Mouse (Mus musculus): ENCODE results near the gene Gm6460. TPM values are rescaled to one million over a fixed set of nuclear protein-coding genes. Genes with fewer than 3 reads are reported as not detected.
"Not testable (repeated sequence)": the region's sequence is repeated elsewhere in the genome, so short reads cannot be mapped to it uniquely, and the experiment has no call there.

Gene Gm6460
- polyA plus RNA-seq (2014; fragmentation: Nextera tagmentation; extraction: Ambion mirVana): not detected in 2 replicates

GRCm38 (mm10) chr5:11594613-11595012 lies at the start of gene Gm6460:
TSS of gene Gm6460 (plus strand) at chr5:11594913.
- H3K36me3 ChIP-seq (ENCODE audit: control insufficient read depth, insufficient read depth, low read length); H3K4me3 ChIP-seq (ENCODE audit: low read depth, low read length); ATAC-seq (ENCODE audit: low read depth); H3K27ac ChIP-seq (ENCODE audit: low read depth, low read length); H3K4me2 ChIP-seq (ENCODE audit: low read depth, low read length); H3K27me3 ChIP-seq (ENCODE audit: control insufficient read depth, insufficient read depth, low read length); H3K9ac ChIP-seq (replicated peaks; ENCODE audit: low read depth, low read length); H3K9me3 ChIP-seq (ENCODE audit: control insufficient read depth, low read length); H3K4me1 ChIP-seq (ENCODE audit: control insufficient read depth, insufficient read depth, low read length): not testable (repeated sequence)
- WGBS: no CpG with 5 or more reads among the region's 3 CpGs

Other genes with a start within 250 kb of the Gm6460 start
- not detected in 2 replicates for gene Gm8897, start 178.5 kb upstream of the Gm6460 start, polyA plus RNA-seq (2014; fragmentation: Nextera tagmentation; extraction: Ambion mirVana)
- gene Gm8906, start 92.2 kb upstream of the Gm6460 start, polyA plus RNA-seq (2014; fragmentation: Nextera tagmentation; extraction: Ambion mirVana): not detected in 2 replicates
- gene Gm8922, start 87.0 kb downstream of the Gm6460 start, polyA plus RNA-seq (2014; fragmentation: Nextera tagmentation; extraction: Ambion mirVana): 0.63 TPM in 1 of 2 replicates, not detected in the other
- not detected in 2 replicates for gene Gm8926, start 175.6 kb downstream of the Gm6460 start, polyA plus RNA-seq (2014; fragmentation: Nextera tagmentation; extraction: Ambion mirVana)